Mouse (Mus musculus) stomach, postnatal 0 days (tissue): Measurements from ENCODE around the gene Elmod1.

ENCODE experiments used
- CTCF ChIP-seq: IDR thresholded peaks from 2 replicates; pipeline ENCODE4 v1.5.1; 2016; ENCODE audit warnings: antibody characterized with exemption, low read depth, mild to moderate bottlenecking, moderate library complexity
- EP300 ChIP-seq: optimal IDR thresholded peaks from 2 replicates; pipeline ENCODE3; 2016; ENCODE audit warnings: antibody characterized with exemption

DNA sequence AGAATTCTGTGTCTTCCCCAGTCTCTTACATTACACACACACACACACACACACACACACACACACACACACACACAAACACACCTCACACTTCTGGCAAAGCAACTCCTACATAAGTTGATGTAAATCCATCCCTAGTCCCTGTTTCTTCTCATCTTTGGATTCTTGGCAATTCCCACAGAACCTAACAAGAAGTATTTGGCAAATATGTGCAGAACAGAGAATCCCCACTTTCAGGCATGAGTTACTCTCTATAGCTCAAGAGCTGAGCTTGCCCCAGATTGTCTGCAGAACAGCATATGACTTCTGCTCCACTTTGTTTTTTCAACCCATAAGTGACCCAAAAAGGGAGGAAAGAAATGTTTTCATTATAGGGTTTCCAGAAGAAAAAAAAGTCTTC lies 2.7 kb downstream of the Elmod1 start:
- no peak for TF ChIP-seq CTCF
- no peak for TF ChIP-seq EP300
